Mouse (Mus musculus) limb, embryonic 11.5 days (tissue): Measurements from ENCODE around the gene Crhr1. TPM values are rescaled to one million over a fixed set of nuclear protein-coding genes. Genes with fewer than 3 reads are reported as not detected.
A peak's percentile ranks its signal among the peaks of the same experiment; 100 is the strongest.

Experiments
- ATAC-seq: fragments of 200-750 bp; cut with Nextera tagmentation; 2 replicates; pipeline ENCODE4 v1.8.0; 2017; ENCODE audit warnings: low read depth; ENCODE audit not compliant: insufficient number of reproducible peaks, low FRiP score, low TSS enrichment
- DNase-seq: peaks from one replicate; pipeline ENCODE4 v3.0.0-alpha.2; 2015; ENCODE audit warnings: low spot score
- H3K27ac ChIP-seq: fragments of 300-500 bp; sonication (generic); replicated peaks from 2 replicates; pipeline ENCODE4 v1.5.1; 2014; ENCODE audit warnings: low read depth, mild to moderate bottlenecking, low read length
- H3K27me3 ChIP-seq: fragments of 300-500 bp; sonication (generic); 2 replicates; pipeline ENCODE4 v1.6.1; 2014; ENCODE audit warnings: mild to moderate bottlenecking, low read length, mixed read lengths; ENCODE audit not compliant: control insufficient read depth, insufficient read depth
- H3K36me3 ChIP-seq: fragments of 300-500 bp; sonication (generic); 2 replicates; pipeline ENCODE4 v1.6.1; 2014; ENCODE audit warnings: mild to moderate bottlenecking, low read length, moderate library complexity, mixed read lengths; ENCODE audit not compliant: control insufficient read depth, insufficient read depth
- H3K4me1 ChIP-seq: fragments of 300-500 bp; sonication (generic); 2 replicates; pipeline ENCODE4 v1.6.1; 2014; ENCODE audit warnings: low read length, mixed read lengths; ENCODE audit not compliant: control insufficient read depth, insufficient read depth
- H3K4me2 ChIP-seq: fragments of 300-500 bp; sonication (generic); 2 replicates; pipeline ENCODE4 v1.6.1; 2014; ENCODE audit warnings: low read depth, mild to moderate bottlenecking, moderate library complexity; ENCODE audit not compliant: severe bottlenecking
- H3K4me3 ChIP-seq: fragments of 300-500 bp; sonication (generic); 2 replicates; pipeline ENCODE4 v1.5.1; 2014; ENCODE audit warnings: low read depth, low read length
- H3K9ac ChIP-seq: fragments of 300-500 bp; sonication (generic); 2 replicates; pipeline ENCODE4 v1.6.1; 2014; ENCODE audit warnings: mild to moderate bottlenecking, low read length
- H3K9me3 ChIP-seq: fragments of 300-500 bp; sonication (generic); 2 replicates; pipeline ENCODE4 v1.6.1; 2016; ENCODE audit warnings: low read length; ENCODE audit not compliant: control insufficient read depth
- WGBS: fragments of 180-500 bp; shearing (Covaris S2); extraction: QIAGEN DNeasy Blood & Tissue Kit; methylation state at CpG from one replicate; pipeline ENCODE4 v1.1.7; 2014; 5-methylcytosine and 5-hydroxymethylcytosine counted together
- polyA plus RNA-seq: library from polyadenylated mRNA; unstranded; fragments of >200 nt; fragmentation: Nextera tagmentation; extraction: Ambion mirVana; gene quantifications from 2 replicates; pipeline ENCODE4 v1.2.1, GENCODE M21; 2014

Gene Crhr1
- polyA plus RNA-seq, 1 experiment from 2014 or later: 0.37 TPM

- Histone ChIP-seq H3K9ac (no peak overlapping the region), H3K27me3 (no peaks in the 10 kb centered on the region), H3K36me3 (no peaks in the 10 kb centered on the region), H3K4me3 (no peak overlapping the region), H3K4me1 (no peaks in the 10 kb centered on the region), H3K27ac (no peak overlapping the region), H3K9me3 (no peaks in the 10 kb centered on the region), H3K4me2 (no peak overlapping the region)
- no peak for ATAC-seq
- 78% methylated on average over 10 of the region's 10 CpGs for WGBS
- DNase-seq: no peak
Measured at GRCm38 (mm10) chr11:104123479-104123878, 9.2 kb upstream of the Crhr1 start.

GRCm38 (mm10) chr11:104124582-104124981 lies 8.1 kb upstream of the Crhr1 start:
- no peaks in the 10 kb centered on the region for H3K27me3 ChIP-seq
- H3K27ac ChIP-seq: no peak overlapping the region
- H3K9me3 ChIP-seq: no peaks in the 10 kb centered on the region
- 88% methylated on average over 3 of the region's 3 CpGs for WGBS
- H3K9ac ChIP-seq: no peak overlapping the region
- H3K36me3 ChIP-seq: no peaks in the 10 kb centered on the region
- ATAC-seq (no peak), DNase-seq (no peak)
- no peak overlapping the region for H3K4me2 ChIP-seq
- no peaks in the 10 kb centered on the region for H3K4me1 ChIP-seq
- H3K4me3 ChIP-seq: no peak overlapping the region

- no peak for DNase-seq
- ATAC-seq: no peak
- WGBS: 84% methylated on average over 5 of the region's 5 CpGs
- Histone ChIP-seq H3K4me3 (no peak overlapping the region), H3K27me3 (peaks cover 36% of the 10 kb centered on the region), H3K9me3 (no peaks in the 10 kb centered on the region), H3K4me2 (no peak overlapping the region), H3K9ac (no peak overlapping the region), H3K36me3 (no peaks in the 10 kb centered on the region), H3K4me1 (peaks cover 6% of the 10 kb centered on the region), H3K27ac (no peak overlapping the region)
Measured at GRCm38 (mm10) chr11:104129466-104129865, 3.2 kb upstream of the Crhr1 start.

GRCm38 (mm10) chr11:104130721-104131647 lies 1.7 kb upstream of the Crhr1 start:
- Histone ChIP-seq H3K4me3 (no peak overlapping the region), H3K9me3 (no peaks in the 10 kb centered on the region), H3K4me2 (no peak overlapping the region), H3K4me1 (peaks cover 6% of the 10 kb centered on the region), H3K9ac (no peak overlapping the region), H3K27ac (no peak overlapping the region), H3K36me3 (no peaks in the 10 kb centered on the region), H3K27me3 (peaks cover 51% of the 10 kb centered on the region)
- no peak for ATAC-seq
- WGBS: 72% methylated on average over 15 of the region's 15 CpGs
- no peak for DNase-seq

- peak overlapping the region; percentile 80 for H3K4me2 ChIP-seq
- H3K9me3 ChIP-seq: no peaks in the 10 kb centered on the region
- no peaks in the 10 kb centered on the region for H3K36me3 ChIP-seq
- peaks cover 53% of the 10 kb centered on the region for H3K27me3 ChIP-seq
- H3K9ac ChIP-seq: no peak overlapping the region
- DNase-seq: peak; percentile 79
- ATAC-seq: no peak
- WGBS: under 1% methylated on average over 21 of the region's 21 CpGs
- H3K4me1 ChIP-seq: peaks cover 6% of the 10 kb centered on the region
- H3K27ac ChIP-seq: no peak overlapping the region
- peak overlapping the region; percentile 42 for H3K4me3 ChIP-seq
Measured at GRCm38 (mm10) chr11:104131756-104132155, 899 bp upstream of the Crhr1 start.

GRCm38 (mm10) chr11:104133442-104133983 lies 858 bp downstream of the Crhr1 start:
- Histone ChIP-seq H3K4me2 (peak overlapping the region; percentile 80), H3K36me3 (no peaks in the 10 kb centered on the region), H3K4me1 (peaks cover 6% of the 10 kb centered on the region), H3K9me3 (no peaks in the 10 kb centered on the region), H3K27me3 (peaks cover 55% of the 10 kb centered on the region), H3K4me3 (peak overlapping the region; percentile 42), H3K9ac (no peak overlapping the region), H3K27ac (no peak overlapping the region)
- WGBS: under 1% methylated on average over 47 of the region's 47 CpGs
- no peak for DNase-seq
- ATAC-seq: no peak

GRCm38 (mm10) chr11:104138976-104139375 lies 6.3 kb downstream of the Crhr1 start:
- WGBS: 86% methylated on average over 3 of the region's 3 CpGs
- peaks cover 24% of the 10 kb centered on the region for H3K27me3 ChIP-seq
- H3K9ac ChIP-seq: no peak overlapping the region
- DNase-seq: no peak
- H3K4me1 ChIP-seq: no peaks in the 10 kb centered on the region
- H3K9me3 ChIP-seq: no peaks in the 10 kb centered on the region
- H3K4me2 ChIP-seq: no peak overlapping the region
- no peaks in the 10 kb centered on the region for H3K36me3 ChIP-seq
- ATAC-seq: no peak
- no peak overlapping the region for H3K4me3 ChIP-seq
- H3K27ac ChIP-seq: no peak overlapping the region

GRCm38 (mm10) chr11:104144930-104145329 lies 12.3 kb downstream of the Crhr1 start:
- Histone ChIP-seq H3K4me2 (no peak overlapping the region), H3K4me1 (no peaks in the 10 kb centered on the region), H3K9me3 (no peaks in the 10 kb centered on the region; the same call in 1 of the 2 replicates), H3K27ac (no peak overlapping the region), H3K9ac (no peak overlapping the region), H3K36me3 (no peaks in the 10 kb centered on the region), H3K4me3 (no peak overlapping the region), H3K27me3 (no peaks in the 10 kb centered on the region)
- WGBS: 95% methylated on average over 1 of the region's 1 CpGs
- no peak for ATAC-seq
- no peak for DNase-seq
